Mouse (Mus musculus): ENCODE results near the gene Sv2b. TPM values are rescaled to one million over a fixed set of nuclear protein-coding genes. Genes with fewer than 3 reads are reported as not detected.

Gene Sv2b
- polyA plus RNA-seq (2017; shearing (Covaris generic)), result not detected

DNA sequence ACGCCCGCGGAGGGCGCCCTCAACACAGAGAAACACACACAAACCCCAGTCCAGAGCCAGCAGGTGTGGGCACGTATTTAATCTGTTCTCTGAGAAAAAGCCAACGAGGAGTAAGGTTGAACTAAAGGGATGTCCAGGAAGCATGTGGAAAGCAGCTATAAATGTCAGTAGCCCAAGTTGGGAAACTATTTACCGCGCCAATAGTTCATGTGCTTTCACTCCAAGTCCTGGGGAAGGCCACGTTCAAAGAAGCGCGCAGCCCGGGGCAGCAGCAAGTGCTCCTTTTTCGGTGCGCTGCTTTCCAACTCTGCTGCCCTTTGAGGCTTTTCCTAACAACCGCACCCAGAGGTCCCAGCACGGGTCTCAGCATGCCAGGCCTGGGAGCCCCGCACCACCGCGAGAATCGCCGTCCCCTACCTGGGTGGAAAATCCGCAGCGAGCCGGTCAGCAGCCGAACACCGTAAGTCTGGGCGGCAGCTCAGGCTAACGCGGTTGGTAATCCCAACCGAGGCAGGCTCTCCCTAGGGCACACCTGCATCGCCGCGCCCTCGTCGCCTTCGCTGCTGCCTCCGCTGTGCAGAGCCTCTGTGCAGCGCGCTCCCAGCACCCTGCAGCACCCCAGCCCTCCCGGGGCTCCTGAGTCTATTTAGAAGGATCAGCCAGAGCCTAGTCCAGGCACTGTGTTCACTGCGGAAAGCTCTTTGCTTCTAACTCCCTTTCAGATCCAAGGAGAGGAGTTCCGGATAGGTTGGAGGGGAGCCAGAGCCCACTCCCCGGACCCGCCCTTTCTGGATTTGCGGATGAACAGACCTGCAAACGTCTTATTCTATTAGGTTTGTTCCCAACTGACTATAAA lies at the start of gene Sv2b:
Gene Sv2b (minus strand): TSS at position 806 of the 856 bp plus-strand sequence.

Other genes with a start within 250 kb of the Sv2b start
- gene Akap13, start 146.3 kb upstream of the Sv2b start, polyA plus RNA-seq (2017; shearing (Covaris generic)), result 390 TPM